Mouse (Mus musculus) ovary, adult 2 months (tissue): ENCODE measurements around the gene Dek. TPM values are rescaled to one million over a fixed set of nuclear protein-coding genes. Genes with fewer than 3 reads are reported as not detected.

ENCODE experiments used
- polyA plus RNA-seq: library from polyadenylated mRNA; depleted of rRNA; stranded (reverse); fragments of >200 nt; gene quantifications from 2 replicates; pipeline ENCODE4 v1.2.3, GENCODE M21; 2012; rRNA removed

The Dek gene
- polyA plus RNA-seq, result 38.1 and 76.2 TPM in 2 replicates

DNA sequence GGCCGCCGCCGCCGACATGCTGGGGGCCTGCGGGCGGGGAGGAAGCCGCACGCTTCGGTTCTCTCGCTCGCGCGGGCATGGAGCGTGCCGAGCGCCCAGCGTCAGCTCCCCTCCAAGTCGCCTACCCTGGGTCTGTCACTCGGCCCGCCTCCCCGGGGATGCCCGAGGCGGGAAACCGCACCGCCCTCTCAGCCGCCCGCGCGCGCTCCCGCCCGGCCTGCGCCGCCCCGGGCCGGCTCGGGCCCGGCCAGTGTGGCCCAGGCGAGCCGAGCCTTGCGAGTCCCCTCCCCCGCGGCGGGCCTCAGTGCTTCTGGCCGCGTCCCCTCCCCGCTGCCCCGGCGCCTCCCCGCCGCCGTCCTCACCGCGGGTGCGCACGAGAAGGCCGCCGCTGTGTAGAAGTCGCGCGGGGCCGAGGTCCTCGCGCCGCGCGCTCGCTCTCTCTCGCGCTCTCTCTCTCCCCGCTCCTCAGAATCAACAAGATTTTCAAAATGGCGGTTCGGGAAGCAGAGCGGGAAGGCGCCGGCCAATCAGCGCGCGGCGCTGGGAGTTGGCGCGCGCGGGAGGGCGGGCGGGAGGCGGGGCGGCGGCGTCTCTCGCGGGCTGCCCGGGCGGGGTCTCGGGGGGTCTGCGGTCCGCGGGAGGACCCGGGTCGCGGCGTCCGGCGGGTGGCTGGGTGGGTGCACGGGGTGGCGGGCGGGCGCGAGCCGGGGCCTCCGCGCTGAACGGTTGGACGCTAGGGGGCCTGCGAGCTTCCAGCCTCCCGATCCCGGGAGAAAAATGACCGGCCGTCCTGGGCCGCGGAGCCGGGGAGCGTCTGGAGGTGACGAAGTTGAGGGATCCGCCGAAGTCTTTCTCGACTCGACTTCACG, at the start of gene Dek:
TSS of gene Dek (minus strand) at position 491 of the 869 bp plus-strand sequence.

GRCm38 (mm10) chr13:47122537-47123430, 16.8 kb upstream of the Dek start, which contains the start of gene Rnf144b:
TSS of gene Rnf144b (plus strand) at chr13:47122656.

DNA sequence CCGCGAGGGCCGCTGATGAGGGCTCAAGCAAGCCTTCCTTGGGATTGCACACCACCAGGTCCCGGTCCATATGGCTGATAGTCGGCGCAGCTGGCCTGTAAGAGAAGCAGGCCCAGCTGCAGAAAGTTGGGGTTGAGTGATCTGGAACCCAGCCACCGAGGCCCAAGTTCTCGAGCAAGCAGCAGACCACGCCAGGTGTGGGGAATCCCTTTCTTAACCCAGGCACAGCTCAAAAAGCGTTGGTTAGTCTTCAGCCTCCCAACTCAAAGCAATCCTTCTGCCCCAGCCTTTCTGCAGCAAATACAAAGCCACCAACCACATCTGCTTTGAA, 61.4 kb downstream of the Dek start, which contains the start of gene Tpmt:
TSS of gene Tpmt (minus strand) at position 121 of the 331 bp plus-strand sequence.

DNA sequence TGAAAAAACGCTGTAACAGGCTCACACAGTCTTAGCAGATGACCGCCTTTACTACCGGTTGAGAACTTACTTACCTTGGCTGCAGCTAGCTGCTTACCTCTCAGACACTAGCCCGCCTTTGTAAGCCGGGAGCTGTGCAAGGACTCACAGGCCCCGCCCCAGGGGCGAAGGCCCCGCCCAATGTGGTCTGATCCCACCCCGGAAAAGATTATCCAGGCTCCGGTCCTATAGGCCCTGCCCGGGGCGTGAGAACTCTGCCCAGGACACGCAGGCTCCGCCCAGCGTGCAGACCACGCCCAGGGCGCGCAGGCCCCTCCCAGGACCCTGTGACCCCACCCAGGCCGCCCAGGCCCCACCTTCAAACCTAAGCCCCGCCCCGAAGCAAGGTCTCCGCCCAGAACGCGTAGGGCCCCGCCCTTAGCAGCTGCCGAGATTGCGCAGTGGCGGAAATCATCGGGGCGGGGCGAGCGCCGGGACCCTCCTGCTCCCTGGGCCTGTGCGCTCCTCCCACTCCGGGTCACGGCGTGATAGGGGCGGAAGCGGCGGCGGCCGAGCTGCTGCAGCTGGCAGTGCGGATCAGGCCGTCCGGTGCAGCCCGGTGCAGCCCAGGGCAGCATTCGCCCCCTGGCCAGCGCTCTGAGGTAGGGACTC, 62.8 kb downstream of the Dek start, which contains the start of gene Kdm1b:
TSS of gene Kdm1b (plus strand) at position 470 of the 651 bp plus-strand sequence.

Other genes with a start within 250 kb of the Dek start
- gene Kif13a, start 176.3 kb downstream of the Dek start, polyA plus RNA-seq, result 21.6 and 27.8 TPM in 2 replicates
- 8.1 and 13.7 TPM in 2 replicates for gene Nhlrc1, start 91.4 kb downstream of the Dek start, polyA plus RNA-seq
- gene Kdm1b, start 62.7 kb downstream of the Dek start, polyA plus RNA-seq, result 10.7 and 13.1 TPM in 2 replicates
- gene Tpmt, start 61.5 kb downstream of the Dek start, polyA plus RNA-seq, result 3.3 and 6.4 TPM in 2 replicates
- 16.3 and 17.3 TPM in 2 replicates for gene Rnf144b, start 16.5 kb upstream of the Dek start, polyA plus RNA-seq